Mouse (Mus musculus) liver, embryonic 11.5 days (tissue): ENCODE results near the gene Capsl. TPM values are rescaled to one million over a fixed set of nuclear protein-coding genes. Genes with fewer than 3 reads are reported as not detected.

Experiments
- polyA plus RNA-seq: library from polyadenylated mRNA; unstranded; fragments of >200 nt; fragmentation: Nextera tagmentation; extraction: Ambion mirVana; gene quantifications from 2 replicates; pipeline ENCODE4 v1.2.1, GENCODE M21; 2014

Capsl gene
- polyA plus RNA-seq, 1 experiment from 2014 or later = 0.66 TPM

Other genes with a start within 250 kb of the Capsl start
- gene Ugt3a1, start 159.1 kb upstream of the Capsl start, polyA plus RNA-seq = 0.21 TPM in 1 of 2 replicates, not detected in the other
- not detected in 2 replicates for gene Ugt3a2, start 100.5 kb upstream of the Capsl start, polyA plus RNA-seq
- 0.14 and 0.38 TPM in 2 replicates for gene Il7r, start 94.1 kb downstream of the Capsl start, polyA plus RNA-seq